Mouse (Mus musculus): Measurements from ENCODE around the gene Rgl2. TPM values are rescaled to one million over a fixed set of nuclear protein-coding genes. Genes with fewer than 3 reads are reported as not detected.
"Not testable (repeated sequence)": the region's sequence is repeated elsewhere in the genome, so short reads cannot be mapped to it uniquely, and the experiment has no call there.

The Rgl2 gene
- polyA plus RNA-seq (2012; rRNA removed): 184 and 285 TPM in 2 replicates

DNA sequence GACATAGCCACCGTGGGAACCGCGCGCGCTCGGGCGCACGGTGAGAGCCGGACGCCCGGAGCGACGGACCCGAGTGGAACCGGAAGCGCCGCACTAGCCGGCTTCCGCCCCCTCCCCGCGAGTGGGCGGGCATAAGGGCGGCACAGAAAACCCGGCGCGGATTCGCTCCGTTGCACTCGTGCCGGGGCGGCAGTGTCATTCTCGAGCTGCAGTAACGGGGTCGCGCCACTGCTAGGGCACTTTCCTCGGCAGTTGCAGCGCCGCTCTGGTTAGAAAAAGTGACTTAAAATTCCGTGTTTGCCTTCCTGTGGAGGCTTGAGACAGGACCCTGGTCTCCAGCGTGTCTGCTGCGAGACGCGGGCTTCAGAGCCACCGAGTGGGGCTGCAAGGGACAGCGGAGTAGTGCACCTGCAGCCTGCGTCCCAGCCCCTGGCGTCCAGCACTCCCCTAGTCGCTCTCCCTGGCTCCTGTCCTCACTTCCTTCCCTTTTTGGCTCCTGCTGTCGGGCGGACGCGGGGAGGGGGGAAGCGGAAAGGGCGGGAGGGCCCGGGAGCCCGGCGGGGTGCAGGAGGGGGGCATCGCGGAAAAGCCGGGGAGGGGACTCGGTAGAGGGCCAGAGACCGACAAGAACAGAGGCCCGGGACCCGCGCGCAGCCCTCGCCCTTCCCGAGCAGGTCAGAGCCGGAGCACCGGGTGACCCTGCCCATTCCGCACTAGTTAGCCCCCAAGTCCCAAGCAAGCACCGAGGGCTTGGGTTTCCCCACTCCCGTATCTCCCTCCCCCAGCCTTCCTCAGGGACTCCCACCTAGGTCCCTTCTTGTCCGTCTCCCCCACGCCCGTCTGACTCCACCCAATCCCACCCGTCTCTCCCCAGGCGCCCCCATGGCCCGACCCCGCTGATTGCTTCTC lies at the start of gene Rgl2:
Rgl2 (plus strand) TSS at position 173 of the 909 bp plus-strand sequence.
- TF ChIP-seq POLR2A (IDR thresholded peaks at IDR 0.05; ENCODE audit: borderline replicate concordance, extremely low read depth, insufficient read depth, insufficient read length, poor library complexity, severe bottlenecking) (0 out of 2 replicates have a peak, but pooled peaks have one; percentile 34), CTCF (IDR thresholded peaks at IDR 0.05; ENCODE audit: borderline replicate concordance, extremely low read depth, insufficient read depth, insufficient read length) (peak; percentile 40; the same call in 1 of the 2 replicates)

DNA sequence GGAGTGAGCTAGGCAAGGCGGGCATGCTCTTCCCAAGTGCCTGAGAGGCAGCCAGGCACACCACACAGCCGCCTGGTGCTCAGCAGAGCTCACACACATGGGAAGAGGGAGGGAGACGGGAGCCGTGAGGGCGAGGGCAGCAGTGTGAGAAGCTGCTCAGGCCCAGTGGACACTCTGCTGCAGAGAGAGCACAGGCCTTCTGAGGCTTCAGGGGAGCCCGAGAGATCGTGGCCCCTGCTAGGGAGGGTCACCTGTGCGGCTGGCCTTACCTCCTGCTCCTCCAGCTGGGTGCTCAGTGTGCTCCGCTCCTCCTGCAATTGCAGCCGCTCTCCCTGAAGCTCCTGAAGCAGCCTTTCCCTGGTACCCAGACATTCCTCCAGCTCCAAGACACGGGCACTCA lies 45.0 kb upstream of the Rgl2 start:
- not testable (repeated sequence) for DNase-seq (ENCODE audit: low read depth)

More for the DNA sequence above, at the start of gene Rgl2:
- DNase-seq (ENCODE audit: low read depth): peak; percentile 98

DNA sequence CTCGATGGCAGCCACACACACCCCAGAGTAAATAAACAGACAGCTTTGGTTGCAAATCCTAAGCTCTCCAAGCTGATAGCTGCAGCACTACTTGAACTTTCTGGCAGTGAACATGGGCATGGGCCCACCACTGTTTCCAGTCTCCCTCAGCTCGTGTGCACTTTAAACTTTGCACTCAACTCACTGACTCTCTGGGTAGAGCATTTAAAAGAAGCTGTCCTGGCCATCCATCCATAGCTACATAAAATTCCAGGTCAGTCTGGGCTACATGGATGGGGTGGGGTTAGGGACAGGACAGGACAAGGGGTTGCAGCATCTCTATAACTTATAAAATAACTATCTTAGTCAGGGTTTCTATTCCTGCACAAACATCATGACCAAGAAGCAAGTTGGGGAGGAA lies 41.5 kb upstream of the Rgl2 start:
- DNase-seq (ENCODE audit: low read depth): not testable (repeated sequence)

- not testable (repeated sequence) for DNase-seq (ENCODE audit: low read depth)
Measured at GRCm38 (mm10) chr17:33888230-33888629, 41.1 kb upstream of the Rgl2 start.

DNA sequence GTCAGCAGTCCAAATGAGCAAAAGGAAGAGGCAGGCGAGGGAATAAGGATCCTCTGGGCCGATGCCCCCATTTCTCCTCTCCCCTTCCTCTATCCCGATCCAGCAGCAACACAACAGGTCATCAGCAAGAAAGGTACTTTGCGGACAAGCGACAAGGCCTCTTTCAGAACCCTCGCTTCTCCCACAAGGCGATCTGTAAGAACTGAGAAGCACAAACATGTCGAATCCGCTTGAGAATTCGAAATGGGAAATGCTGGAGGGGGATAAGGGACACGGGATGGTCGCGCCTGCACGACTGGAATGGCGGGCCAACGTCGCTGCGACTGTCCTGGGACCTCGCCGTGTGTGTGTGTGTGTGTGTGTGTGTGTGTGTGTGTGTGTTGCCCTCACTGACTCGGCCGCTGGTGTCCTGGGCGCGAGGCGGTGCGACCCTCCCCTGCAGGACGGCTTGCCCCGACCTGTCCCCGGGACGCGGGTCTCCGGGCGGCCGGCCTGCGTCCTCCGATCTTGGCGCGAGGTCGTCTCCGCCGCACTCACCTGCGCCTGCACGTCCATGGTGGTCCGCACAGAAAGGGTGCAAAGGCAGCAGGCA lies 39.3 kb upstream of the Rgl2 start:
- not testable (repeated sequence) for DNase-seq (ENCODE audit: low read depth)

DNA sequence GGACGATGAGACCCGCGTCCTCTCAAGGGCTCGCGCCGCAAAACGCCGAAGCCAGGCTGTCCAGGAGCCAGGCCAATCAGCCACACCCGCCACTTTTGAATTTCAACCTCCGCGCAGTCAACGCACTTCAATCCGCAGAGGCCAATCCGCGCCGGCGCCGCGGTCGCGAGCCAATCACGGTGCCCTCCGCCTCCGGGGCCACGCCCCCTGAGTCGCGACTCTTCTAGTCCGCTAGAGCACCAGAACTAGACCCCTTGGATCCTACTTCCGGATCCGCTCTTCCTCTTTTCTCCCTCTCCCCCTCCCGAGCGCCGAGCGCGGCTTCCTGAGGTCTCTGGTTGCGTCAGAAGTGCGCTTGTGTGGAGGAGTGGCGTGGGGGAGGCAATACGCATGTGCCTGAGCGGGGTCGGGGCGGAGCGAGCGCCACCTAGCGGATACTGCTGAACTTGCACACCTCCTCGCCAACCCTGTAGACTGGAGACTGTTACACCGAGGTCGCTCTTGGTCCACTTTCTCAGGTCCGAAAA lies 38.7 kb upstream of the Rgl2 start, which contains the start of gene Kifc1:
Kifc1 (minus strand) TSS at position 129 of the 527 bp plus-strand sequence.
- TF ChIP-seq POLR2A (IDR thresholded peaks at IDR 0.05; ENCODE audit: borderline replicate concordance, extremely low read depth, insufficient read depth, insufficient read length, poor library complexity, severe bottlenecking) (0 out of 2 replicates have a peak, but pooled peaks have one; percentile 9), CTCF (IDR thresholded peaks at IDR 0.05; ENCODE audit: borderline replicate concordance, extremely low read depth, insufficient read depth, insufficient read length) (peak; percentile 100)
- peak; percentile 100 for DNase-seq (ENCODE audit: low read depth)

- no peak for TF ChIP-seq POLR2A (IDR thresholded peaks at IDR 0.05; ENCODE audit: borderline replicate concordance, extremely low read depth, insufficient read depth, insufficient read length, poor library complexity, severe bottlenecking)
- no peak for TF ChIP-seq CTCF (IDR thresholded peaks at IDR 0.05; ENCODE audit: borderline replicate concordance, extremely low read depth, insufficient read depth, insufficient read length)
- no peak for DNase-seq (ENCODE audit: low read depth)
Measured at GRCm38 (mm10) chr17:33891357-33891756, 38.0 kb upstream of the Rgl2 start.

DNA sequence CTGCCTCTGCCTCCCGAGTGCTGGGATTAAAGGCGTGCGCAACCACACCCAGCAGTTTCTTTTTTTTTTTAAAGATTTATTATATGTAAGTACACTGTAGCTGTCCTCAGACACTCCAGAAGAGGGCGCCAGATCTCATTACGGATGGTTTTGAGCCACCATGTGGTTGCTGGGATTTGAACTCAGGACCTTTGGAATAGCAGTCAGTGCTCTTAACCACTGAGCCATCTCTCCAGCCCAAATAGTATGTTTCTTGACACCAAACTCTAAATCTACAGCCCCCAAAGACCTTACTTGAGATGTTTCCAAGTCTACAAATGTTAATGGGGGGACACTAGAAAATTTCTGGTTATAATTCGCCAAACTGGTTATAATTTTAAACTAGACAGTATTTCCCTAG lies 37.5 kb upstream of the Rgl2 start:
- not testable (repeated sequence) for DNase-seq (ENCODE audit: low read depth)

- no peak for TF ChIP-seq CTCF (IDR thresholded peaks at IDR 0.05; ENCODE audit: borderline replicate concordance, extremely low read depth, insufficient read depth, insufficient read length)
- no peak for DNase-seq (ENCODE audit: low read depth)
Measured at GRCm38 (mm10) chr17:33892429-33892828, 36.9 kb upstream of the Rgl2 start.

DNA sequence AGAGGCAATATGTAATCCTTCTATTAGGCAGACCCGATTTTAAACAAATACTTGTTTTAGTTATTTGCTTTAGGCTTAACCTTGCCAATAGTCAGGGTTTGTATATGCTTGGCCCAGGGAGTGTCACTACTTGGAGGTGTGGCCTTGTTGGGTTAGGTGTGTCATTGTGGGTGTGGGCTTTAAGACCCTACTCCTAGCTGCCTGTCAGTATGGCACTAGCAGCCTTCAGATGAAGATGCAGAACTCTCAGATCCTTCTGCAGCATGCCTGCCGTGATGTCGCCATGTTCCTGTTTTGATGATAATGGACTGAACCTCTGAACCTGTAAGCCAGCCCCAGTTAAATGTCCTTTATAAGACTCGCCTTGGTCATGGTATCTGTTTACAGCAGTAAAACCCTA lies 36.3 kb upstream of the Rgl2 start:
- DNase-seq (ENCODE audit: low read depth): not testable (repeated sequence)

GRCm38 (mm10) chr17:33897114-33897794 lies 32.1 kb upstream of the Rgl2 start:
- DNase-seq (ENCODE audit: low read depth): peak; percentile 69
- peak; percentile 54; the same call in 1 of the 2 replicates for TF ChIP-seq CTCF (IDR thresholded peaks at IDR 0.05; ENCODE audit: borderline replicate concordance, extremely low read depth, insufficient read depth, insufficient read length)
- no peak for TF ChIP-seq POLR2A (IDR thresholded peaks at IDR 0.05; ENCODE audit: borderline replicate concordance, extremely low read depth, insufficient read depth, insufficient read length, poor library complexity, severe bottlenecking)

GRCm38 (mm10) chr17:33898193-33898592 lies 31.1 kb upstream of the Rgl2 start:
- not testable (repeated sequence) for DNase-seq (ENCODE audit: low read depth)

DNA sequence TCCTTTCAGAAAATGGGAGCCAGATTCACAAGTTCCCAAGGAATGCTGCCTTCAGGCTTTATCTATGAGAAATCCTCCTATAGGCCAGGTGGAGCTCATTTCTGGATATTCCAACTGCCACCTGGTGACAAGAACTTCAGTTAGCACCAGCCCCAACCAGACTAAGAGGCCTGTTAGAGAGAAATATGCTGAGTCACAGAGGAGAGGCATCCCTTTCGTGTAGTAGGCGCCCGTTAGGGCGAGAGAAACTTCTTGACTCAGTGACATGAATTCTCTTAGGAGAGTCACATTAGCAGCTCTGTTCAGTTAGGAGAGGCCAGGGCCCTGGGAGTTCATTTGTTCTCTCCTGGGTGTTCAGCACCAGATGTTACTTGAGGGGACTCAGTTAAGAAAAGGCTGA lies 29.7 kb upstream of the Rgl2 start:
- TF ChIP-seq POLR2A (IDR thresholded peaks at IDR 0.05; ENCODE audit: borderline replicate concordance, extremely low read depth, insufficient read depth, insufficient read length, poor library complexity, severe bottlenecking) (no peak), CTCF (IDR thresholded peaks at IDR 0.05; ENCODE audit: borderline replicate concordance, extremely low read depth, insufficient read depth, insufficient read length) (no peak)
- DNase-seq (ENCODE audit: low read depth): no peak

Measured in brain, embryonic 14.5 days (tissue).